Mouse (Mus musculus) heart, adult 2 months (tissue): ENCODE results near the gene Hoxc10. TPM values are rescaled to one million over a fixed set of nuclear protein-coding genes. Genes with fewer than 3 reads are reported as not detected.

ENCODE experiments used
- DNase-seq, 2 experiments: peaks; one replicate each; pipeline ENCODE4 v3.0.0; 2021
- H3K27ac ChIP-seq: fragments of 200-600 bp; 2 replicates; pipeline ENCODE4 v1.8.1; 2022
- H3K27me3 ChIP-seq: fragments of 200-500 bp; 2 replicates; pipeline ENCODE4 v1.6.1; 2012; ENCODE audit warnings: mild to moderate bottlenecking, low read length, inconsistent platforms, mixed read lengths; ENCODE audit not compliant: control insufficient read depth, insufficient read depth
- H3K36me3 ChIP-seq: fragments of 200-500 bp; 2 replicates; pipeline ENCODE4 v1.6.1; 2012; ENCODE audit warnings: low read length, inconsistent platforms; ENCODE audit not compliant: control insufficient read depth, insufficient read depth
- H3K4me1 ChIP-seq: fragments of 200-500 bp; 2 replicates; pipeline ENCODE4 v1.6.1; 2011; ENCODE audit warnings: low read length; ENCODE audit not compliant: control insufficient read depth, insufficient read depth
- H3K4me3 ChIP-seq: fragments of 200-600 bp; 2 replicates; pipeline ENCODE4 v1.8.1; 2022
- H3K79me2 ChIP-seq: fragments of 200-500 bp; replicated peaks from 2 replicates; pipeline ENCODE4 v1.6.1; 2012; ENCODE audit warnings: mild to moderate bottlenecking, inconsistent platforms, low read length, moderate library complexity, mixed read lengths; ENCODE audit not compliant: control insufficient read depth, insufficient read depth
- H3K9ac ChIP-seq: fragments of 200-500 bp; 2 replicates; pipeline ENCODE4 v1.6.1; 2012; ENCODE audit warnings: low read depth, mild to moderate bottlenecking, control low read depth, inconsistent platforms, low read length, mixed read lengths
- CTCF ChIP-seq: fragments of 200-600 bp; IDR thresholded peaks from 2 replicates; pipeline ENCODE4 v1.8.1; 2022; ENCODE audit warnings: antibody characterized with exemption, mild to moderate bottlenecking, moderate library complexity
- EP300 ChIP-seq: fragments of 200-500 bp; IDR thresholded peaks from 2 replicates; pipeline ENCODE4 v1.6.1; 2011; ENCODE audit warnings: low read depth, low read length, control low read depth; ENCODE audit not compliant: insufficient read depth
- POLR2A ChIP-seq: fragments of 200-500 bp; IDR thresholded peaks from 2 replicates; pipeline ENCODE4 v1.6.1; 2011; ENCODE audit warnings: mild to moderate bottlenecking, low read depth, low read length, control low read depth; ENCODE audit not compliant: insufficient read depth
- WGBS: fragments of 180-500 bp; shearing (Covaris S2); methylation state at CpG from one replicate; pipeline ENCODE4 v1.1.7; 2018; 5-methylcytosine and 5-hydroxymethylcytosine counted together
- intact Hi-C: fragments of 180-260 bp; cut with DNase I; formaldehyde crosslinking; loops from one replicate; pipeline ENCODE4 v1.15.1; 2025
- polyA plus RNA-seq: library from polyadenylated mRNA; depleted of rRNA; stranded (reverse); fragments of >200 nt; gene quantifications from 2 replicates; pipeline ENCODE4 v1.2.3, GENCODE M21; 2012
- total RNA-seq, 2 experiments: library from RNA; stranded (reverse); gene quantifications; 2 replicates each; pipeline ENCODE4 v1.2.3; 2021

The Hoxc10 gene
- total and polyA plus RNA-seq, 3 experiments = not detected

- intact Hi-C loops = no loop called here
Measured at GRCm38 (mm10) chr15:102950877-102951276, 15.7 kb upstream of the Hoxc10 start.

GRCm38 (mm10) chr15:102953561-102953960, 13.0 kb upstream of the Hoxc10 start:
- no peak overlapping the region for H3K9ac ChIP-seq
- H3K79me2 ChIP-seq = no peaks in the 10 kb centered on the region
- H3K36me3 ChIP-seq = no peaks in the 10 kb centered on the region
- H3K4me3 ChIP-seq = no peak overlapping the region
- H3K4me1 ChIP-seq = no peaks in the 10 kb centered on the region
- DNase-seq = no peak
- peaks cover 43% of the 10 kb centered on the region for H3K27me3 ChIP-seq
- intact Hi-C loops = no loop called here
- H3K27ac ChIP-seq = no peak overlapping the region
- WGBS = 9% methylated on average over 6 of the region's 6 CpGs
- TF ChIP-seq EP300 (no peak), CTCF (no peak)

More at GRCm38 (mm10) chr15:102950877-102951276, 15.7 kb upstream of the Hoxc10 start:
- WGBS = 9% methylated on average over 2 of the region's 2 CpGs
- DNase-seq = no peak
- H3K36me3 ChIP-seq = no peaks in the 10 kb centered on the region
- no peak overlapping the region for H3K9ac ChIP-seq
- no peaks in the 10 kb centered on the region for H3K4me1 ChIP-seq
- H3K27me3 ChIP-seq = peaks cover 37% of the 10 kb centered on the region
- H3K79me2 ChIP-seq = no peaks in the 10 kb centered on the region
- no peak overlapping the region for H3K27ac ChIP-seq
- no peak overlapping the region for H3K4me3 ChIP-seq
- no peak for TF ChIP-seq POLR2A
- TF ChIP-seq EP300 = no peak
- no peak for TF ChIP-seq CTCF

- Histone ChIP-seq H3K27me3 (peaks cover 40% of the 10 kb centered on the region), H3K27ac (no peak within 1 kb of the TSS)
- intact Hi-C loops = no loop called here
Measured at GRCm38 (mm10) chr15:102954192-102955006, 12.2 kb upstream of the Hoxc10 start, which contains the start of gene Hoxc11. TSS of gene Hoxc11 (plus strand) at chr15:102954427.

GRCm38 (mm10) chr15:102955007-102955382, 11.6 kb upstream of the Hoxc10 start:
- TF ChIP-seq CTCF (no peak), POLR2A (no peak), EP300 (no peak)
- Histone ChIP-seq H3K36me3 (no peaks in the 10 kb centered on the region), H3K79me2 (no peaks in the 10 kb centered on the region), H3K27me3 (peaks cover 38% of the 10 kb centered on the region), H3K9ac (no peak overlapping the region), H3K4me1 (no peaks in the 10 kb centered on the region), H3K4me3 (no peak overlapping the region), H3K27ac (no peak overlapping the region)
- DNase-seq = no peak
- under 1% methylated on average over 28 of the region's 28 CpGs for WGBS
- intact Hi-C loops = no loop called here

More at GRCm38 (mm10) chr15:102954192-102955006, 12.2 kb upstream of the Hoxc10 start, which contains the start of gene Hoxc11:
- Histone ChIP-seq H3K4me1 (no peaks in the 10 kb centered on the region), H3K9ac (no peak within 1 kb of the TSS), H3K4me3 (no peak within 1 kb of the TSS), H3K36me3 (no peaks in the 10 kb centered on the region), H3K79me2 (no peaks in the 10 kb centered on the region)
- WGBS = 2% methylated on average over 57 of the region's 57 CpGs
- DNase-seq = no peak
- TF ChIP-seq EP300 = no peak
- TF ChIP-seq POLR2A = no peak
- TF ChIP-seq CTCF = no peak

- Histone ChIP-seq H3K36me3 (no peaks in the 10 kb centered on the region), H3K9ac (no peak overlapping the region), H3K4me3 (no peak overlapping the region), H3K79me2 (no peaks in the 10 kb centered on the region), H3K27me3 (peaks cover 37% of the 10 kb centered on the region), H3K4me1 (no peaks in the 10 kb centered on the region), H3K27ac (no peak overlapping the region)
- WGBS = 3% methylated on average over 40 of the region's 40 CpGs
- intact Hi-C loops = no loop called here
- TF ChIP-seq CTCF = no peak
- no peak for TF ChIP-seq EP300
- TF ChIP-seq POLR2A = no peak
- no peak for DNase-seq
Measured at GRCm38 (mm10) chr15:102955833-102956640, 10.6 kb upstream of the Hoxc10 start.
